Mouse (Mus musculus) heart, postnatal 0 days (tissue): ENCODE data around the gene Tubgcp6. TPM values are rescaled to one million over a fixed set of nuclear protein-coding genes. Genes with fewer than 3 reads are reported as not detected.
A peak's percentile ranks its signal among the peaks of the same experiment; 100 is the strongest.

Source experiments
- ATAC-seq: fragments of 200-750 bp; cut with Nextera tagmentation; 2 replicates; pipeline ENCODE4 v1.8.0; 2017; ENCODE audit warnings: low read depth, moderate number of reproducible peaks, moderate library complexity; ENCODE audit not compliant: insufficient read depth
- DNase-seq: peaks from one replicate; pipeline ENCODE4 v3.0.0-alpha.2; 2016; ENCODE audit warnings: low spot score
- H3K27ac ChIP-seq: fragments of 300-500 bp; sonication (generic); 2 replicates; pipeline ENCODE4 v1.5.1; 2014; ENCODE audit warnings: low read depth, mild to moderate bottlenecking
- H3K27me3 ChIP-seq: fragments of 300-500 bp; sonication (generic); 2 replicates; pipeline ENCODE4 v1.6.1; 2014; ENCODE audit warnings: low read length, mixed read lengths; ENCODE audit not compliant: control insufficient read depth, insufficient read depth
- H3K36me3 ChIP-seq: fragments of 300-500 bp; sonication (generic); replicated peaks from 2 replicates; pipeline ENCODE4 v1.6.1; 2014; ENCODE audit warnings: low read length, mixed read lengths; ENCODE audit not compliant: control insufficient read depth, insufficient read depth
- H3K4me1 ChIP-seq: fragments of 300-500 bp; sonication (generic); 2 replicates; pipeline ENCODE4 v1.6.1; 2014; ENCODE audit warnings: antibody characterized with exemption; ENCODE audit not compliant: control insufficient read depth, insufficient read depth
- H3K4me2 ChIP-seq: fragments of 300-500 bp; sonication (generic); 2 replicates; pipeline ENCODE4 v1.6.1; 2014; ENCODE audit warnings: low read depth, mild to moderate bottlenecking, low read length, moderate library complexity
- H3K4me3 ChIP-seq: fragments of 300-500 bp; sonication (generic); 2 replicates; pipeline ENCODE4 v1.5.1; 2014; ENCODE audit warnings: low read depth, low read length
- H3K9ac ChIP-seq: fragments of 300-500 bp; sonication (generic); replicated peaks from 2 replicates; pipeline ENCODE4 v1.6.1; 2014; ENCODE audit warnings: low read depth, low read length, mixed read lengths
- H3K9me3 ChIP-seq: fragments of 300-500 bp; sonication (generic); replicated peaks from 2 replicates; pipeline ENCODE4 v1.6.1; 2016; ENCODE audit warnings: low read length; ENCODE audit not compliant: control insufficient read depth
- CTCF ChIP-seq: IDR thresholded peaks from 2 replicates; pipeline ENCODE4 v1.5.1; 2016; ENCODE audit warnings: antibody characterized with exemption, control low read depth, low read depth
- EP300 ChIP-seq: IDR thresholded peaks from 2 replicates; pipeline ENCODE4 v1.6.1; 2016; ENCODE audit warnings: antibody characterized with exemption, low read depth
- WGBS: fragments of 180-500 bp; shearing (Covaris S2); extraction: QIAGEN DNeasy Blood & Tissue Kit; methylation state at CpG from one replicate; pipeline ENCODE4 v1.1.7; 2014; 5-methylcytosine and 5-hydroxymethylcytosine counted together
- polyA plus RNA-seq: library from polyadenylated mRNA; unstranded; fragments of >200 nt; fragmentation: Nextera tagmentation; extraction: Ambion mirVana; gene quantifications from 2 replicates; pipeline ENCODE4 v1.2.1, GENCODE M21; 2015
- total RNA-seq: library from RNA; depleted of rRNA; stranded (reverse); fragments of >200 nt; gene quantifications from 2 replicates; pipeline ENCODE4 v1.2.3, GENCODE M21; 2014; ENCODE audit warnings: low replicate concordance

Gene Tubgcp6
- total and polyA plus RNA-seq, 2 experiments from 2014 or later, result 4.4 to 26.9 TPM

- H3K36me3 ChIP-seq, result 0 out of 2 replicates have a peak, but pooled peaks cover 1% of the 10 kb centered on the region
- WGBS, result 31% methylated on average over 11 of the region's 11 CpGs
- no peaks in the 10 kb centered on the region for H3K9me3 ChIP-seq
- TF ChIP-seq EP300, result no peak
- no peak for TF ChIP-seq CTCF
- no peak overlapping the region for H3K4me3 ChIP-seq
- H3K27ac ChIP-seq, result no peak overlapping the region; the same call in 1 of the 2 replicates
- H3K4me1 ChIP-seq, result peaks cover 6% of the 10 kb centered on the region; the same call in 1 of the 2 replicates
- no peak overlapping the region for H3K9ac ChIP-seq
- peak; percentile 61 for ATAC-seq
- peaks cover 9% of the 10 kb centered on the region; the same call in 1 of the 2 replicates for H3K27me3 ChIP-seq
- peak; percentile 56 for DNase-seq
- H3K4me2 ChIP-seq, result peak overlapping the region; percentile 41
Observed at GRCm38 (mm10) chr15:89137378-89138045, 14.6 kb upstream of the Tubgcp6 start.

GRCm38 (mm10) chr15:89136461-89137155, 13.7 kb upstream of the Tubgcp6 start:
- ATAC-seq, result no peak
- Histone ChIP-seq H3K9me3 (no peaks in the 10 kb centered on the region), H3K4me1 (peaks cover 6% of the 10 kb centered on the region; the same call in 1 of the 2 replicates), H3K36me3 (0 out of 2 replicates have a peak, but pooled peaks cover 10% of the 10 kb centered on the region), H3K27ac (no peak overlapping the region), H3K9ac (no peak overlapping the region), H3K4me3 (no peak overlapping the region), H3K27me3 (peaks cover 5% of the 10 kb centered on the region; the same call in 1 of the 2 replicates), H3K4me2 (no peak overlapping the region)
- no peak for DNase-seq
- TF ChIP-seq EP300, result no peak
- no peak for TF ChIP-seq CTCF
- 99% methylated on average over 4 of the region's 5 CpGs for WGBS

DNA sequence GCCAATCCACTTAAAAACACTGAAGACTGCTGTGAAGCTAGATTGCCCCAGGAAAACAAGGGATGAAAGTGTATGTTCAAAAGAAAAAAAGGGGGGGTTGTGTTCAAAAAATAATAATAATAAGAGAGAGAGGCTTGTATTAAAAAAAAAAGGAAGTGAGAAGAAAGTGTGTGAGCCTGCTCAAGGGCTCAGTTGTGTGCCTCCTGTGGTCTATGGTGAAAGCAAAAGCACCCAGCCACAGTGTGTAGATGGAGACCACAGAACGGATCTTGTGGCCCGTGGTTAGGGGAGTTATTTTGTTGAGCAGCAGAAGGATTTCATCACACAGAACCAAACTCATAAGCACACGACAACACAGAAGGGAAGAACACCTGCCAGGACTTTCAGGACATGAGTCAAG, 8.4 kb upstream of the Tubgcp6 start:
- TF ChIP-seq CTCF (no peak), EP300 (no peak)
- DNase-seq (no peak), ATAC-seq (no peak)
- Histone ChIP-seq H3K4me1 (peaks cover 8% of the 10 kb centered on the region; the same call in 1 of the 2 replicates), H3K9me3 (no peaks in the 10 kb centered on the region), H3K4me2 (no peak overlapping the region), H3K27me3 (no peaks in the 10 kb centered on the region), H3K4me3 (no peak overlapping the region), H3K36me3 (0 out of 2 replicates have a peak, but pooled peaks cover 10% of the 10 kb centered on the region), H3K27ac (no peak overlapping the region), H3K9ac (no peak overlapping the region)
- 77% methylated on average over 3 of the region's 3 CpGs for WGBS

DNA sequence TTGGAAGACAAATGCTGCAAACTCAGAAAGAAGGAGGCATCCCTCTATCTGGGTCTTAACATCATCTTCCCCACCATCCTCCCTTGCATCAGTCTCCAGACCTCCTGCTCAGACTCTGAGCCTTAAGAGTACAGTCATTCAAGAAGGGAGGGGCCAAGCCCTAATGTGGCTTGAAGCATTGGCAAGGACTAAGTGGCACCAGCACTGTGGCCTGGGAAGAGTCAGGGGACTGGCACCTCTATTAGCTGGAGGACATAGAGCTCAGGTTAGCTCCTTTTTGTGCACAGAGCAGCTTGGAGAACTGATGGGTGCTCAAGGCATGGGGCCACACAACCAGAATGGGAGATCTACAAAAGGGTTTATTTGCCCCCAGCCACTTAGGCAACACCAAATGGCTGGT, 7.3 kb upstream of the Tubgcp6 start:
- H3K4me1 ChIP-seq, result peaks cover 8% of the 10 kb centered on the region; the same call in 1 of the 2 replicates
- H3K36me3 ChIP-seq, result 0 out of 2 replicates have a peak, but pooled peaks cover 10% of the 10 kb centered on the region
- no peaks in the 10 kb centered on the region for H3K27me3 ChIP-seq
- H3K4me2 ChIP-seq, result no peak overlapping the region
- no peaks in the 10 kb centered on the region for H3K9me3 ChIP-seq
- DNase-seq (no peak), ATAC-seq (no peak)
- no peak for TF ChIP-seq CTCF
- no peak for TF ChIP-seq EP300
- no peak overlapping the region for H3K27ac ChIP-seq
- H3K4me3 ChIP-seq, result no peak overlapping the region
- H3K9ac ChIP-seq, result no peak overlapping the region

- H3K9me3 ChIP-seq, result no peaks in the 10 kb centered on the region
- peak within 1 kb of the TSS; percentile 57 for H3K9ac ChIP-seq
- H3K36me3 ChIP-seq, result 0 out of 2 replicates have a peak, but pooled peaks cover 10% of the 10 kb centered on the region
- peak; percentile 88 for ATAC-seq
- H3K4me3 ChIP-seq, result peak within 1 kb of the TSS; percentile 64
- H3K27ac ChIP-seq, result peak within 1 kb of the TSS; percentile 79
- TF ChIP-seq CTCF (peak; percentile 82), EP300 (no peak)
- 3% methylated on average over 36 of the region's 36 CpGs for WGBS
- H3K4me1 ChIP-seq, result peaks cover 11% of the 10 kb centered on the region
- H3K27me3 ChIP-seq, result no peaks in the 10 kb centered on the region
- peak; percentile 73 for DNase-seq
- H3K4me2 ChIP-seq, result peak within 1 kb of the TSS; percentile 66
Observed at GRCm38 (mm10) chr15:89128382-89129350, 5.8 kb upstream of the Tubgcp6 start, which contains the start of gene Hdac10. Gene Hdac10, minus strand, starts transcription at chr15:89128700.
